Mouse (Mus musculus): Measurements from ENCODE around the gene Adamts13.
A peak's percentile ranks its signal among the peaks of the same experiment; 100 is the strongest.

The Adamts13 gene

GRCm38 (mm10) chr2:26973116-26973515, at the start of gene Adamts13:
Gene Adamts13, plus strand, starts transcription at chr2:26973416.
- no peak for DNase-seq (ENCODE audit: low spot score)

DNA sequence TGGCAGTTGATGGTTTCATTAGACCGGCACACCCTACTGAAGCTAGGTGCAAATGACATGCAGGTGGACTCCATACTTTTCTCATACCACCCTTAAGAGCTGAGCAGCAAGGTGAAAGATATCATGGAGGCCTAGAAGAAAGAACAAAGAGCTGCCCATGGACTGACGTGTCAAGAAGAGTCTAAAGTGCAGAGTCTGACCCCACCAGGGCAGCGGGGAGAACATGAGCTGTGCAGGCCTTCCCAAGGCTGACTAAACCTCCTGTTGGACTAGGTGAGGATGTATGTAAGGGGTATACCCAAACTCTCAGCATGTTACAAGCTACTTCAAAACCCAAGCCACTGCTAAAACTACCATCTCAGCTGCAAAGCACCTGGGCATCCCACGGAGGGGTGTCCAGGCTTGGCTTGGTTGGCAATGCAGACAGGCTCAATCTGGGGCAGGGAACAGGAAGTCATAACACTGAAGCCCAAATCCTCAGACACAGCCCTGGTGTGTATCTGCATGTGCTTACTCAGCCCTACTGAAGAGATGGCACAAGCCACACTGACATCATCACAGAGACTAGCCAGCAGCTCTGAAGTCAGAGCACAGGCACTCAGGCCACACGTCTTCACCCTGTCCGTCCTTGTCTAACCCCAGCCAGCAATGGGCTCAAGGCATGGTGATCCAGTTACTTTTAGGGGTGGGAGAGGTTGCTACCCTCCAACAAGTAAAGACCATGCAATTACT, 45.3 kb upstream of the Adamts13 start:
- DNase-seq (ENCODE audit: low spot score) = no peak

DNA sequence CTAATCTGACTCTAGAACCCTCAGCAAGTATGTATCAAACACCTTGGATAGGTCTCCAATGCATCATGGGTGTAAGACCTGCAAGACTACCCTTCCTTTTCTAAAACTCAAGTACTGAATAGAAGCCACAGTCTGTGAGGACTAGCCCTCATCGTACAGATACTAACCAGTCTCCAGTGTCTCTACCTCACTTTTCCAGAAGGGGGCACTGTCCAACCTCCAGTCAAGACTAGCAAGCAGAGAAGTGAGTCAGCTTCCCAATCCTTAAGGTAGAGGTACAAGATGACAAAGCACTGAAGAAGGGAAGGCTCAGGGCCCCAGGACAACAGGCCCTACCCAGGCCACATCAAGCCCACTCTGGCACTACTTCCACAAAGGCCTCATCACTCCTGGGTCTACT, 42.8 kb upstream of the Adamts13 start:
- DNase-seq (ENCODE audit: low spot score) = peak; percentile 76

GRCm38 (mm10) chr2:26932473-26933303, 40.5 kb upstream of the Adamts13 start:
- DNase-seq (ENCODE audit: low spot score) = peak; percentile 29

GRCm38 (mm10) chr2:26933304-26934055, 39.7 kb upstream of the Adamts13 start, which contains the start of the genes Surf4 and Stkld1:
Gene Surf4, minus strand, starts transcription at chr2:26933928.
Gene Stkld1, plus strand, starts transcription at chr2:26934047.
- peak; percentile 95 for DNase-seq (ENCODE audit: low spot score)

DNA sequence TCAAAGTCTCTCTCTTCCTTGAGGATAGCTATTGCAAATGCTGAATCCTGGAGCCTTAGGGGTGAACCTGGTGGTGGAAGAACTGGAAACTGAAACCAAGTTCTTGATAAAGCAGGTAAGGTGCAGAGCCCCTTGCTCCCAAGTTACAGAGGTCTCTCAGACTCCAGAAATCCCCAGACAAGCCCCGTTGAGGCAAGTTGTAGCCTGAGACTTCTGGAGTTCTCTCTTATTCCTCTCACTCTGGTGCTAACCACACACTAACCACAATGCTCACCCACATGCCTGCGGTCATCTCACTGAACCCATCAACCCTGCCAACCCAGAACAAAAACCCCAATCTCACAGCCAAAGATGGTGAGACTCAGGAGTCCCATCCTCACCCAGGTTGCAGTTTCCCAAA, 37.9 kb upstream of the Adamts13 start:
- DNase-seq (ENCODE audit: low spot score) = no peak

GRCm38 (mm10) chr2:26936425-26936824, 36.8 kb upstream of the Adamts13 start:
- DNase-seq (ENCODE audit: low spot score) = no peak

DNA sequence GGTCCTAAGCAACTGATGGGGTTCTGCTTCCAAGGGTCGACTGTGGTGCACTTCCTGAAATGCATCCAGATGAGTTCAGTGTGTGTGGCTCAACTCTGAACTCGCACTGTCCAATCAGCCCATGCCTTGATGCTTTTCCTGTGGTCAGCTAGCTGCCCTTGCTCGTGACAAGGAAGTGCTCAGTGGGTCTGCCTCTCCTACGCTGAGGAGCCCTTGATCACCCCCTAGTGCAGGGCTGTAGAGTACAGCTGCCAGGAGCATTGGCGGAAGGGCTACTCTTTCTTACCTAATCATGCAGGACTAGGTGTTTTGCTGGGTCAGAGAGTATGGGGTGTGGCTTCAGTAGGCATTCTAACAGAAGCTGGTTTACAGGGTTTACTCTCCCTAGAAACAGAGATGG, 31.7 kb upstream of the Adamts13 start:
- DNase-seq (ENCODE audit: low spot score) = peak; percentile 22

DNA sequence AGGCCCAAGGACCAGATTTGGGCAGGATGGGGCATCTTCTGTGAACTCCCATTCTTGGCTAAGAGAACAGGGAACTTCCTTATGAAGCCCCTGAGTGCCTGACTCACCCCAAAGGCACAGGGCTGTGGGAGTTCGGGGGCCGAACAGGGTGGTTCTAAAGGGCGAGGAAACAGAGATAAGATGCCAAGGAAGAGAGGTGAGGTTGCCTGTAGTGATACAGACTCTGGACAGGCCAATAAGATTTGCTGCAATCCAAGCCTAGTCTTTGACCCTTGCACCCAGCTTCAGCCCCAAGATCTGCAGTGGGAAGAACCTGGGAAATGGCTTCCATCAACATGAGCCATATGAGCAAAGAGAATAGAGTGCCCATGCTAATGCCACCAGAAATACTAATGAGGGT, 30.0 kb upstream of the Adamts13 start:
- DNase-seq (ENCODE audit: low spot score) = no peak

DNA sequence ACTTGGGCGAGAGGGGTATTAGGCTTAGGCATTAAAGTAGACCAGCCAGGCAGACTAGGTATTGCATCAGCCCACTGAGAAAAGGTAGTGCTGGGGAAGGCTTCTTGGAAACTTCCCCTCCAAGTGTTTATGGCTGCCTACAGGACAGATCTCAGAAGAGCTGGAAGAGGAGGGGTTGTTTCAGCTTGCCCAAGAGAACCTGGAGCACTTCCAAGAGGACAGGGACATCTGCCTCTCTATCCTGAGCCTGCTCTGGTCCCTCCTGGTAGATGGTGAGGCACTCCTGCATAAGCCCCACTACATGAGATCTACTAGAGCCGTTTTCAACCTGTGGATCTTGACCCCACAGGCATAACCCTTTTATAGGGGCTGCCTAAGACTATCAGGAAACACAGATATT, 22.8 kb upstream of the Adamts13 start:
- DNase-seq (ENCODE audit: low spot score) = no peak

DNA sequence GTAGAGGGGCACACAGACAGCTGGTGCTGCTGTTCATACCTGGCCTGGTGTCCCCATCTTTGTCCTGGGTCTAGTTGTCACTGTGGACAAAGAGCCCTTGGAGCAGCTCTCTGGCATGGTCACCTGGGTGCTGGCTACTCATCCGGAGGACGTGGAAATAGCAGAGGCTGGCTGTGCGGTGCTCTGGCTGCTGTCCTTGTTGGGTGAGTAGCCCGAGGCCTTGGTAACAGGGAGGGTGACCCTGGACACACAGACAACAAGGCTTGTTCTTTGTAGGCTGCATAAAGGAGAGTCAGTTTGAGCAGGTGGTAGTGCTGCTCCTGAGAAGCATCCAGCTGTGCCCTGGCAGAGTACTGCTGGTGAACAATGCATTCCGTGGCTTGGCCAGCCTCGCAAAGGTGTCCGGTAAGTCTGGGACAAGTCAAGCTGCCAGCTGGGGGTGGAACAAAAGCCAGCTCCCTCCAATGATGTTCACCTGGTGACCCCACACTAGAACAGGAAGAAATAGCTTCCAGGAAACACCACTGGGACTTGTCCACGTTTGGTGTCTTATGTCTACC, 21.8 kb upstream of the Adamts13 start:
- no peak for DNase-seq (ENCODE audit: low spot score)

- no peak for DNase-seq (ENCODE audit: low spot score)
Measured at GRCm38 (mm10) chr2:26952193-26952592, 21.0 kb upstream of the Adamts13 start.

DNA sequence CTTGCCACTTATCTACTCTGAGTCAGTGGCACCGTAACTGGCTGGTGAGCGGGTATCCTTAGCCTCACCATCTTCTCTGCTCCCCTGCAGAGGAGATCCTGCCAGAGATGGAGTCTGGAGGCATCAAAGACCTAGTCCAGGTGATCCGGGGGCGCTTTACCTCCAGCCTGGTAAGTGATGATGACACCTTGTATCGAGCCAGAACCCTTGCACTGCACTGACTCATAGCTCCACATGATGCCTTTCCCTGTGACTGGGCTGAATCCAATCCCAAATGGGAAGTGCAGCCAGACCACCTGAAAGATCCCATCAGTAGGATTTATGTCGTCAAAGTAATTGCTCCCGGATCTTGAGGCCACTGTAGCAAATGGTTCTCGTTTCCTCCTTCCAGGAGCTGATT, 20.4 kb upstream of the Adamts13 start:
- no peak for DNase-seq (ENCODE audit: low spot score)

DNA sequence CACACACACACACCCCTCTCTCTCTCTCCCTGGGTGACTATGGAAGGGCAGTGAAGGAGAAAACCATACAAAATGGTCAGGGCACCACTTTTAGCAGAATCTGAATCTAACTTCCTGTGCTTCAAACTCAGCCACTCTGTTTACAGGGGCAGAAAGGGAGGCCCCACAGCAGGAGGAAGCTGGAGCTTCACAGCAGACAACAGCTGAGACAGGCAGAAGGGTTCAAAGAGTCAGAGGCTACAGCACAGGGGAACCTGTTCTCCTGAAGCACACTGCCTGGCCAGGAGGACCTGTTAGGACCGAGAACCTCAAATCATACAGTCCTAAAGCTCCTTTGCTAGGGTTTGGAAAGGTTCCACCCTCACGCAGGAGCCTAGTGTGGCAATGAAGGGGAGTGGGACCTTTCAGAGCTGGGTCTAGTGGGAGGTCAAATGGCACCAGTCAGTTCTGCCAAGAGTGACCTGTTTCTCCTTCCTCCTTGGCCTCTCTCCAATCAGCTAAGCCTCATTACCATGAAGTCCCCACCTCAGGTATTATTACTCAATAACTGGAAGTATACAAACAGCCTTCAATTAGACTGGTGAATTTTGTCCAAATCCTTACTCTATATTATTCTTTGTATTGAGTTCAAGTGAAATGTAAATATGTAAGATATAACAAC, 18.4 kb upstream of the Adamts13 start:
- no peak for DNase-seq (ENCODE audit: low spot score)

DNA sequence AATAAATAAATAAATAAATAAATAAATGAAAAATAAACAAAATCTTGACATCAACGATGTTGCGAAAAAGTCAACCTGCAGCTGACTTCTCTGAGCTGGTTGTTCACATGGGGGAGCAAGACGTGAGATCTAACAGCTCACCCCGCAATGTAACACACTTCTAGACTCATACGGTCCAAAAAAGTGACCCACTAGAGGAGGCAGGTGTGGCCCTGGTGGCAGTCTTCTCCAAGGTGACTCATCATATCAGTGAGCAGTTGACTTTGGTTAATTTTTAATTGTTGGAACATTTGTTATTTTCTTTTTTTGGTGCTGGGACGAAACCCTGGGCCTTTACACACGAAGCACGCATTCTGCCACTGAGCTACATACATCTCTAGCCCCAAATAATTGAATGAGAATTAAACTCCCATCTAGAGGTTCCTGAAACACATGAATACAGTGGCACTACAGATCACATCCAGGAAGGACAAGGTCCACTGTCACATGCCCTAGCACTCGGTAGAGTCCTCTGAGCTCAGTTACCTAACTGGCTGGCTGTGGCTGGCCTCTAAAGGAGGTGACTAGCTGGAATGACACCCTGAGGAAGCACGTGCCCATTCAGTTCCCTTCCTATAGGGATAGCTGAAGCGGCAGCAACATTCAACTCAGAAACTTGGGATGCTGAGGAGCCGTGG, 16.3 kb upstream of the Adamts13 start:
- no peak for DNase-seq (ENCODE audit: low spot score)

DNA sequence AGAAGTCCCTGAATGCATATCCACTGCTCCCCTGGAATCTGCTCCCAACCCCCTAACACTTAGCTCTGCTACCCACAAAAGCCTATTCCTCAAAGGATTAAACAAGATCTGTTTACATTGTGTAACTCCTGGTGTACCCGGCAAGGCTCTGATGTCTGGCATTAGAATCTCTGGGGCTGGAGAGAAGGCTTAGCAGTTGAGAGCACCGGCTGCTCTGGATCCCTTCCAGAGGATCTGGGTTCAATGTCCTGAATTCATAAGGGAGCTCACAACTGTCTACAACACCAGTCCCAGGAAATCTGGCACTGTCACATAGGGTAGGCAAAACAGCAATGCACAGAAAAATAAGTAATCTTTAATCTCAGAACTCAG, 15.7 kb upstream of the Adamts13 start:
- no peak for DNase-seq (ENCODE audit: low spot score)

DNA sequence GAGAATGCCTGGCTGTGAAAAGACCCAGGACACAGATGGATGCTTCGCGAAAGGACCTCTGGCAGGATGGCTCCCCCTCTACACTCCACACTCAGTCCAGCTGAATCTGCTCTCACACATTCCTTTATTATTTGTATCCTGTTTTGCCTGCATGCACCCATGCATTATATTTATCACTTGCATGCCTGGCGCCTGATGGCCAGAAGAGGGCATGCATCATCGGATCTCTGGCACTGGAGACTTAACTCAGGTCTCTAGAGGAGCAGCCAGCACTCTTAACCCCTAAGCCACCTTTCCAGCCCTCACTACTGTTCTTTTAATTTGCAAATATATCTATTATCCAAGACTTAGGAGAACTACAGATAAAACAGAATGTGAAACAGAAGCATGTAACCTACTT, 12.5 kb upstream of the Adamts13 start:
- DNase-seq (ENCODE audit: low spot score) = no peak

DNA sequence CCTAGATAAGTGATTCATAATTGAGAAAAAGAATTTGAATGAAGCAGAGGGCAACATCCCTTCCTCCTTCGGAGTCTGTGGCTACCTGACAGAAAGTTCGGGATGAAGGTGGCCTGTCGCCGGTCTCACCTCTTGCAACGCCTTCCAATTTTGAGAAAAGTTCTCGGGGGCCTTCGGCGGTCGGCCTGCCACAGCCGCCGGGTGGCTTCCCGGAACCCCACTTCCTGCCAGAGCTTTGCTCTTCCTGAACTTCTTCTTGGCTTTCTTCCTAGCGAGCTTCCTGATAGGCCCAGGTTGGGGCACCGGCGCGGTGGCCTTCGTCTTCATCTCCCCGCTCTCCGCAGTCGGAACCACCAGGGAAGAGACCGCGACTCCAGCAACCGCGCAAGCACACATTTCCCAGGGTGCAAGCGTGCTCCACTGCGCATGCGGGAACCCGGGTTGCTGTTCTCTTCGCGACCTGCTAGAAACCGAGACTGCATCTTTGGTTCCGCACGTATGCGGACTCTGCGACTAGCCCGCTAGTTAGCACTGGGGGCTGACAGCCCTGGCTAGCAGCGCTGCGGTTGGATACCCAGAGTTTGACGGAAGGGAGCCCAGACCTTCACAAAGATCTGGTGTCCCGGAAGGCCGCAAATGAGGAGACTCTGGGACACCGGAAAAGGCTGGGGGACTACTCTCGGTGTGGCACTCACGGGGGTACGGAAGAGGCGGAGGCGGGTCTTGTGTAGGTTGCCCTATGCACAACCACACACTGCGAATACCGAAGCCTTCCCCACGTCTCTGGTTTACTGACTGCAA, 9.1 kb upstream of the Adamts13 start, which contains the start of gene Rexo4:
Gene Rexo4, minus strand, starts transcription at position 464 of the 801 bp plus-strand sequence.
- peak; percentile 94 for DNase-seq (ENCODE audit: low spot score)

- no peak for DNase-seq (ENCODE audit: low spot score)
Measured at GRCm38 (mm10) chr2:26964724-26965370, 8.4 kb upstream of the Adamts13 start.

- DNase-seq (ENCODE audit: low spot score) = no peak
Measured at GRCm38 (mm10) chr2:26967262-26967661, 6.0 kb upstream of the Adamts13 start.

Measured in urinary bladder, postnatal 14 days (tissue).